Mouse (Mus musculus) E14TG2a.4 (cell line): ENCODE data around the gene Tmem106c.

ENCODE experiments used
- CTCF ChIP-seq: conservative IDR thresholded peaks from 2 replicates; pipeline ENCODE4 v1.5.1; 2014; ENCODE audit warnings: low read length
- NANOG ChIP-seq: IDR thresholded peaks from 2 replicates; pipeline ENCODE4 v1.6.1; 2014; ENCODE audit warnings: borderline replicate concordance, low read length, mixed read lengths

GRCm38 (mm10) chr15:97949706-97950105 lies 14.3 kb upstream of the Tmem106c start:
- TF ChIP-seq CTCF, result no peak
- no peak for TF ChIP-seq NANOG
